Mouse (Mus musculus) thymus, postnatal 36 days (tissue): Measurements from ENCODE around the gene Smim11.

Experiments used
- DNase-seq, 2 experiments: peaks; one replicate each; pipeline ENCODE4 v3.0.0; 2022; ENCODE audit warnings: mixed read lengths in 2 of 2

Gene Smim11

DNA sequence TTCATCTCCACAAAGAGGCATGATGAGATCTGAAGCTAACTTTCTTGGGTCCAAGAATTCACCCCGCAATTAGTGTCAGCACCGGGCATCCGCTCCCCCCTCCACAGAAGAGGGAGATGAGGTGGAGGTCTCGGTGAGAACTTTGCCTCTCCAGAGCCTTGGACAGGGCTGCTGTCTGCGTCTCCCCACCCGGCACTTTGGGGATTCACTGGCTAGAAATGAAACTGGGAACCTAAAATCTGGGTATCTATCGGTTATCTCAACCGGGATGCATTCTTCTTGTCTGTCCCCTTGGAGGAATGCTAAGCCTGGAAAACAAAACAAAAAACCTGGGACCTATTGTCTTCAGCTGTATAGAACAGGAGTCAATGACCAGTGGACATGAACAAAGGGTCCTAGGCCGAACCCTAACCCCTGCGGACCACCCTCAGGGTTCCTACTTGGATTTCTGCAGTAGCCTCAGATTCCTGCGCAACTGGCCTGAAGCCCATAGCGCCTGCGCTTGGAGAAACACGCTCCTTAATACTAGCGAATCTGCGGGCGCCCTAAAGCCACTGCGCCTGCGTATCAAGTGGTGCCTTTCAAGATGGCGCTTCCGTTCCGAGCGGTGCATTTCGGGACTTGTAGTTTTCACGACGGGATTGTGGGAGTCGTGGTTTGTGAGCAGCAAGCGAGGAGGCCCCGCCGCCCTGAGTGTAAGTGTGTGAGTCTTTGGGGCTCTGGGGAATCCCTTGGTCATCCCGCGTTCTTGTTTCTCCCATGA, at the start of gene Smim11:
TSS of gene Smim11 (plus strand) at position 638 of the 763 bp plus-strand sequence.
- DNase-seq, result peak; percentile 89 to 92

GRCm38 (mm10) chr16:92254316-92254715, 46.8 kb upstream of the Smim11 start:
- no peak for DNase-seq

DNA sequence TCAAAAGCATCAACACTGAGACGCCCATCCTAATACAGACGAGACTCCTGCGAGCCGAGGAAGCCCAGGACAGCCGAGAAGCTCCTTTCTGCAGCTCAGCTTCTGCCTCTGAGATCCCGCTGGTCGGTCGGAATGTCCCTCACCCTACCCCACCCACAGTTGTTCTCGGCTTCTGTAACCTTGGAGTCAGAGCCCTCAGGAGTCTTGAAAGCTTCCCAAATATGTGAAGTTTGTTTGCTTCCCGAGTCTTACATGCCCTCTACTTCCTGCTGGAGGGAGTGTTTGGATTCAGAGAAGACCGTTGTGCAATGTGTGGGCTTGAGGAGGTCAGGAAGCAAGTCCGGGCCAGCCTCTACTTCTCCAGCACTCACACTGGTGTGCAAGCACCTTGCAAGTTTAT, 33.2 kb upstream of the Smim11 start:
- DNase-seq, result no peak

DNA sequence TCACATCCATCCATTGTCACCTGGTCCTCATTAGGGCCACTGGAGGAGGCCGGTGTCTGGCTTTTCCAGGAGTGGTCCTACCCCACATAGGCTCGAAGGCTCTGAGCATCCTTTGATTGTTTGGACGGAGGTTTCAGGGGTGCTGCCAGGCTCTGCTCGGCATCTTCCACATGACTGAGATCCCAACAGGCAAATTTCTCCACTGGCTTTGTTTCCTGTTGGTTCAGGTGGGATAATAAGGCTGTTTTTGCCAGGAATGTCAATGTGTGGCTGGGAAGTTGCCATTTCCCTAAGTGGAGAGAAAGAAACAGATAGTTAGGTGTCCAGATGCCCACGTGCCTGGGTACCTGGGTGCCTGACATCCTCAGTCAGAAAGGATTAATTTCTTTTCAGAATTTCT, 26.6 kb upstream of the Smim11 start:
- no peak for DNase-seq

DNA sequence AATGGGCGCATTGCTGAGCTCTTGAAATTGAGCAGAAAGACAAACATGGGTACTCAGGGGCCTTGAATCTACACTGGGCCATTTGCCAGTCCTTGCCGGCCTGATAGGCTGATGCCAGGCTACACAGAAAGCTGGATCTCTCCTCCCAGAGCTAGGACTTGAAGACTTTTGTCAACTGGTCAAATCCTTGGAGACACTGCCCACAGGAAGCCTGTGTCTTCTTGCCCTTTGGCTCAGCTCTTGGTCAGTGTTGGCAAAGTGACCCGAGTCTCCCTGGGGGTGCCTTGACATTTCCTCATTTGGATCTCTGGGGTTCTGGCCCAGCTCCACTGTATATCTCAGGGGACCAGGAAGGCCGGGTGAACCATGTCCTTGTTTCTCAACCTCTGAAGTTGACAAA, 25.6 kb upstream of the Smim11 start:
- DNase-seq, result no peak

GRCm38 (mm10) chr16:92282671-92283070, 18.4 kb upstream of the Smim11 start:
- no peak for DNase-seq

GRCm38 (mm10) chr16:92285068-92285467, 16.0 kb upstream of the Smim11 start:
- no peak for DNase-seq

- peak; percentile 67 to 74 for DNase-seq
Measured at GRCm38 (mm10) chr16:92286609-92287008, 14.5 kb upstream of the Smim11 start.

DNA sequence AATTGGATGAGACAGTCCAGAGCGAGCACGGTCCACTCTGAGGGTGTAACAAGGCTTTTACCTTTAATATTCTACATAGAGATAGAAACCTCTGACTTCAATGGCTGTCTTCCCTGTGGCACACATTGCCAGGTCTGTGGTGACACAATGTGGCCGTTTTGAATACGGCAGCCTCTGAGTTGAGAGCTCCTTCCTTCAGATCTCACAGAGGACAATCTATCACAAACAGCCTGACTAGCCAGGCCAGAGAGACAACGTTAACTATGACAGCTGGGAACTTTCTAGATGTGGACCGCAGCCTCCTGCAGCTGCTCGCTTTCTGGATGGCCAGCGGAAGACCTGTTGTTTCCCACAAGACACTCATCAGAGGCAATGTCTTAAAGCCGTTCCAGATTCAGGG, 12.3 kb upstream of the Smim11 start:
- no peak for DNase-seq

DNA sequence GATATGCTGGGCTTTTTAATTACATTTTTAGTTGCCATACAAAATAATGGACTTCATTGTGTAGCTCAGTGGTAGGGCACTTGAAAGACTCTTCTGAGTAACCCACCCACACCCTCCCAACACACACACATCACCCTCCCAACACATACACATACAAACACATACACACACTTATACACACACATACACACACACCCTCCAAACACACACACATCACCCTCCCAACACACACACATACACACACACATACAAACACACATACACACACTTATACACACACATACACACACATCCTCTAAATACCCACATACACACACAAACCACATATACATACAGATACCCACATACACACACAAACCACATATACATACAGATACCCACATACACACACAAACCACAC, 11.0 kb upstream of the Smim11 start:
- DNase-seq, result no peak

- DNase-seq, result no peak
Measured at GRCm38 (mm10) chr16:92292101-92292500, 9.0 kb upstream of the Smim11 start, which contains the start of gene Kcne2. Gene Kcne2, plus strand, starts transcription at chr16:92292389.

GRCm38 (mm10) chr16:92294267-92294970, 6.7 kb upstream of the Smim11 start:
- DNase-seq, result no peak

GRCm38 (mm10) chr16:92295328-92295727, 5.8 kb upstream of the Smim11 start:
- DNase-seq, result no peak

- DNase-seq, result no peak
Measured at GRCm38 (mm10) chr16:92301412-92301806, 323 bp downstream of the Smim11 start.

DNA sequence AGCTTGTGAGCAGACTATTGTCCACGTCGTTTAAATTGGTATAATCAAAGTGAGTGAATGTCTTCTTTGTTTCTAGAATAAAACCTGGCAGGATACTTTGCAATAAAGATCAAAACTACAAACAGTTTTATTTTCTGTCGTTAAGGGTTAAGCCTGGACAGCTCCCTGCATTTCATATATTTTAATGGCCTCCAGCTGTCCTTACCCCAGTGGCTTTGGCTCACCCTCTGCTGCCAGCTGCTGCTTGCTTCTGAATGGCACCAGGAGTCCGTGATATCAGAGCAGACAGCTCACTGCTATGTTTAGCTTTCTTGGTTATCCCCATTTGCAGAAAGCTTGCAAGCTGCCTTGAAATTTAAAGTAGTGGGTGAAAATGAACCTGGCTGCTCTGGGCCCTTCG, 903 bp downstream of the Smim11 start:
- no peak for DNase-seq

GRCm38 (mm10) chr16:92302506-92302905, 1.4 kb downstream of the Smim11 start:
- DNase-seq, result no peak

GRCm38 (mm10) chr16:92305519-92305918, 4.4 kb downstream of the Smim11 start:
- DNase-seq, result no peak

GRCm38 (mm10) chr16:92307947-92308346, 6.9 kb downstream of the Smim11 start:
- DNase-seq, result no peak

DNA sequence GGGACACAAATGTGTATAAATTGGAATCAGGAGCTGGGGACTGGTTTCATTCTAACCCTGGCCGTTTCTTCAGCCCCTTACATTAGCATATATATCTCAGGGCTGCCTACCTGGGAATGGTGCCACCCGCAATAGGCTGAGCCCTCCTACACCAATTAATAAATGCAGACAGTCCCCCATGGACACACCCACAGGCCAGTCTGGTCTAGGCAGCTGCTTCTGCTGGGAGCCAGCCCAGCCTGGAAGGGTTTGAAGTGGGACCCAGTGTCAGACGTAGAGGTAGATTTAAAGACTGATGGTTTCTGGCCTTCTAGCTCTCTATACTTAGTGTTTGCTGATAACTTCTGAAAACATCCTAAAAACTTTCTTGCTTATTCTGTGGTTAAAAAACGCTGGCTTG, 8.0 kb downstream of the Smim11 start:
- no peak for DNase-seq

- peak; percentile 15 to 16 for DNase-seq
Measured at GRCm38 (mm10) chr16:92313953-92314741, 13.1 kb downstream of the Smim11 start.

GRCm38 (mm10) chr16:92316049-92316738, 15.1 kb downstream of the Smim11 start:
- DNase-seq, result no peak

- DNase-seq, result peak; percentile 80 to 81
Measured at GRCm38 (mm10) chr16:92319353-92320109, 18.4 kb downstream of the Smim11 start.
